In the genomic region with DNA sequence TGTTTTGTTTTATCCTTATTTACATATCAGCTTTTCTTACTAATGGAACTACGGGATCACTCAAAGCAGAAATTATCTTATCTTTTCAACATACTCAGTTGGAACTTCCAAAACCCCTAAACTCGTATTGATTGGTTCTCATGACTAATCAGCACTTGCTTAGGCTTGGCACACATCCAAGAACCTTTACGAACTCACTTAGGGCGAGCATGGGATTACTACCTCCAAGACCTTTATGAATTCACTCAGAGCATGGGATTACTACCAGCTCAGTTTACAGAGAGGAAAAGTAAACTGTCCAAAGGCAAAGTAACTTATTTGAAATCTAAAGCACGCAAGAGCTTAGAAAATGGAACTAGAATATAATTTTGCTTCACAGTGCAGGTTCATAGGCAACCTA, we compare ENCODE assay signal across 19 mouse cellular contexts.
"Had no signal": no experiment of that assay in that cellular context is flagged by ENCODE, and none has a peak within 500 bp of the region (broad histone marks: within the 10 kb centered on the region; RNA-seq: fewer than 3 reads in every experiment).

No protein-coding gene starts in this region.

- H3K4me2 ChIP-seq: kidney, embryonic 15.5 days; limb, embryonic 15.5 days; lung, embryonic 15.5 days; midbrain, embryonic 12.5 days; neural tube, embryonic 12.5 days; neural tube, embryonic 15.5 days had no signal

- H3K27me3 ChIP-seq: kidney, embryonic 15.5 days; limb, embryonic 12.5 days; limb, embryonic 15.5 days; lung, embryonic 15.5 days; midbrain, embryonic 12.5 days; neural tube, embryonic 12.5 days; neural tube, embryonic 15.5 days had no signal

- H3K9ac ChIP-seq: kidney, embryonic 15.5 days; limb, embryonic 12.5 days; limb, embryonic 15.5 days; liver, embryonic 14.5 days; lung, embryonic 15.5 days; midbrain, embryonic 12.5 days; neural tube, embryonic 12.5 days; neural tube, embryonic 15.5 days had no signal

- H3K27ac ChIP-seq: kidney, embryonic 15.5 days; limb, embryonic 12.5 days; limb, embryonic 15.5 days; liver, embryonic 14.5 days; lung, embryonic 15.5 days; midbrain, embryonic 12.5 days; neural tube, embryonic 12.5 days; neural tube, embryonic 15.5 days; stomach, postnatal 0 days had no signal

- H3K4me3 ChIP-seq: kidney, embryonic 15.5 days; limb, embryonic 12.5 days; limb, embryonic 15.5 days; lung, embryonic 15.5 days; midbrain, embryonic 12.5 days; neural tube, embryonic 12.5 days; neural tube, embryonic 15.5 days had no signal

- H3K36me3 ChIP-seq: kidney, embryonic 15.5 days; limb, embryonic 12.5 days; limb, embryonic 15.5 days; lung, embryonic 15.5 days; midbrain, embryonic 12.5 days; neural tube, embryonic 12.5 days; neural tube, embryonic 15.5 days had no signal

- DNase-seq: kidney, adult 11 months; kidney, adult 8-10 months; kidney, postnatal 10 days; left cerebral cortex, postnatal 4 days; lung, postnatal 10 days; right cerebral cortex, adult 18-20 months; right cerebral cortex, postnatal 14 days; right cerebral cortex, postnatal 4 days; thymus, adult 2 months; thymus, postnatal 14 days had no signal

- H3K9me3 ChIP-seq: kidney, embryonic 15.5 days; limb, embryonic 12.5 days; limb, embryonic 15.5 days; lung, embryonic 15.5 days; midbrain, embryonic 12.5 days; neural tube, embryonic 12.5 days; neural tube, embryonic 15.5 days had no signal
